Mouse (Mus musculus): ENCODE measurements around the gene Trpm4.

GRCm38 (mm10) chr7:45372371-45372770 lies 38.8 kb upstream of the Trpm4 start:
- TF ChIP-seq POLR2A (IDR thresholded peaks at IDR 0.05; ENCODE audit: borderline replicate concordance, insufficient read depth, low read length) = no peak
- TF ChIP-seq CTCF (IDR thresholded peaks at IDR 0.05; ENCODE audit: borderline replicate concordance, insufficient read depth, low read depth, low read length) = no peak

Measured in cerebellum, adult 2 months (tissue).